Comparison of ENCODE assay signal across 9 mouse cellular contexts in genomic region chr12:44848483-44849221, GRCm38 (mm10).
DNase-seq lines count a peak whose midpoint lies in the region; ATAC-seq and TF ChIP-seq lines count a peak whose summit lies in the region.
"Had no signal": no experiment of that assay in that cellular context is flagged by ENCODE, and none has a peak within 500 bp of the region (broad histone marks: within the 10 kb centered on the region; RNA-seq: fewer than 3 reads in every experiment).

No protein-coding gene starts in this region.

- ATAC-seq in heart, postnatal 0 days (ENCODE audit: insufficient read depth, low read depth): peak; percentile 63
- peak; percentile 67 for ATAC-seq in limb, embryonic 12.5 days (ENCODE audit: insufficient number of reproducible peaks, insufficient read depth, low FRiP score, low TSS enrichment, low read depth)
- ATAC-seq in neural tube, embryonic 11.5 days (ENCODE audit: insufficient read depth, low FRiP score, low TSS enrichment): peak; percentile 64
- ATAC-seq in erythroblast, adult 5-6 weeks (replicated peaks; ENCODE audit: low FRiP score, poor library complexity, severe bottlenecking): no peak

- TF ChIP-seq POLR2A in kidney, adult 2 months (IDR thresholded peaks at IDR 0.05; ENCODE audit: low read depth, low read length): no peak

- no peaks in the 10 kb centered on the region for H3K36me3 ChIP-seq in heart, postnatal 0 days (replicated peaks; ENCODE audit: control insufficient read depth, insufficient read depth, low read length)
- no peaks in the 10 kb centered on the region for H3K36me3 ChIP-seq in kidney, adult 2 months (ENCODE audit: control insufficient read depth, insufficient read depth, low read length)
- H3K36me3 ChIP-seq in limb, embryonic 12.5 days: no peaks in the 10 kb centered on the region
- H3K36me3 ChIP-seq in neural tube, embryonic 11.5 days (ENCODE audit: control insufficient read depth, insufficient read depth, low read length): no peaks in the 10 kb centered on the region

- no peaks in the 10 kb centered on the region for H3K4me1 ChIP-seq in heart, postnatal 0 days (ENCODE audit: control insufficient read depth, insufficient read depth)
- no peaks in the 10 kb centered on the region for H3K4me1 ChIP-seq in kidney, adult 2 months (ENCODE audit: control insufficient read depth, insufficient read depth, low read length)
- H3K4me1 ChIP-seq in limb, embryonic 12.5 days (replicated peaks): peaks cover 5% of the 10 kb centered on the region; the same call in 1 of the 2 replicates
- H3K4me1 ChIP-seq in neural tube, embryonic 11.5 days (ENCODE audit: control insufficient read depth, insufficient read depth, low read length): no peaks in the 10 kb centered on the region
- H3K4me1 ChIP-seq: heart, embryonic 13.5 days had no signal

- no peak overlapping the region for H3K4me2 ChIP-seq in heart, postnatal 0 days (ENCODE audit: low read depth, low read length)
- no peak overlapping the region for H3K4me2 ChIP-seq in limb, embryonic 12.5 days
- H3K4me2 ChIP-seq in neural tube, embryonic 11.5 days (ENCODE audit: low read depth): no peak overlapping the region
- H3K4me2 ChIP-seq: heart, embryonic 13.5 days had no signal

- no peaks in the 10 kb centered on the region for H3K27me3 ChIP-seq in heart, postnatal 0 days (ENCODE audit: control insufficient read depth, insufficient read depth, low read length)
- no peaks in the 10 kb centered on the region for H3K27me3 ChIP-seq in kidney, adult 2 months (replicated peaks; ENCODE audit: control insufficient read depth, insufficient read depth, low read length)
- H3K27me3 ChIP-seq in limb, embryonic 12.5 days: no peaks in the 10 kb centered on the region
- H3K27me3 ChIP-seq in neural tube, embryonic 11.5 days (ENCODE audit: control insufficient read depth, insufficient read depth, low read length): no peaks in the 10 kb centered on the region
- H3K27me3 ChIP-seq: heart, embryonic 13.5 days had no signal

- H3K9ac ChIP-seq in heart, postnatal 0 days (replicated peaks; ENCODE audit: low read depth, low read length): no peak overlapping the region
- no peak overlapping the region for H3K9ac ChIP-seq in limb, embryonic 12.5 days (replicated peaks)
- H3K9ac ChIP-seq in neural tube, embryonic 11.5 days (ENCODE audit: low read length): no peak overlapping the region
- H3K9ac ChIP-seq: heart, embryonic 13.5 days had no signal

- H3K9me3 ChIP-seq in heart, postnatal 0 days (replicated peaks; ENCODE audit: control insufficient read depth, low read length): 0 out of 2 replicates have a peak, but pooled peaks cover 5% of the 10 kb centered on the region
- no peaks in the 10 kb centered on the region for H3K9me3 ChIP-seq in limb, embryonic 12.5 days
- no peaks in the 10 kb centered on the region for H3K9me3 ChIP-seq in neural tube, embryonic 11.5 days (ENCODE audit: control insufficient read depth, low read length)
- H3K9me3 ChIP-seq: heart, embryonic 13.5 days had no signal

- DNase-seq in heart, postnatal 0 days (ENCODE audit: low spot score): peak; percentile 53
- DNase-seq in heart, adult 11 months: no peak
- peak; percentile 74 for DNase-seq in adrenal gland, postnatal 10 days
- peak; percentile 43 for DNase-seq in forelimb bud, embryonic 11.5 days (ENCODE audit: low read depth, low spot score)
- peak; percentile 50 for DNase-seq in kidney, adult 2 months
- DNase-seq in neural tube, embryonic 11.5 days (ENCODE audit: low spot score): peak; percentile 49

- 36% methylated on average over 3 of the region's 3 CpGs for WGBS in heart, postnatal 0 days
- 35% methylated on average over 3 of the region's 3 CpGs for WGBS in kidney, adult 2 months
- WGBS in limb, embryonic 12.5 days: 49% methylated on average over 3 of the region's 3 CpGs
- 60% methylated on average over 3 of the region's 3 CpGs for WGBS in neural tube, embryonic 11.5 days

- no peak for TF ChIP-seq EP300 in heart, postnatal 0 days (IDR thresholded peaks at IDR 0.05; ENCODE audit: low read depth)

- H3K4me3 ChIP-seq in heart, postnatal 0 days (ENCODE audit: low read depth, low read length): no peak overlapping the region
- no peak overlapping the region for H3K4me3 ChIP-seq in kidney, adult 2 months (ENCODE audit: insufficient read depth, low read depth, low read length)
- H3K4me3 ChIP-seq in limb, embryonic 12.5 days (replicated peaks): no peak overlapping the region
- no peak overlapping the region for H3K4me3 ChIP-seq in neural tube, embryonic 11.5 days (ENCODE audit: low read depth, low read length)
- H3K4me3 ChIP-seq: heart, embryonic 13.5 days had no signal

- peak; percentile 83 for TF ChIP-seq CTCF in heart, postnatal 0 days (IDR thresholded peaks at IDR 0.05; ENCODE audit: low read depth)
- 0 out of 2 replicates have a peak, but pooled peaks have one; percentile 3 for TF ChIP-seq CTCF in kidney, adult 2 months (conservative IDR thresholded peaks at IDR 0.05; ENCODE audit: insufficient read depth, insufficient read length, low read depth, low read length)

- H3K27ac ChIP-seq in heart, postnatal 0 days (ENCODE audit: low read depth): no peak overlapping the region
- H3K27ac ChIP-seq in kidney, adult 2 months (ENCODE audit: insufficient read depth, low read depth, low read length): no peak overlapping the region
- H3K27ac ChIP-seq in limb, embryonic 12.5 days: no peak overlapping the region
- no peak overlapping the region for H3K27ac ChIP-seq in neural tube, embryonic 11.5 days (ENCODE audit: low read depth, low read length)
- H3K27ac ChIP-seq: heart, embryonic 13.5 days had no signal
